Mouse (Mus musculus) mesoderm, embryonic 11.5 days (tissue): ENCODE measurements at regions not wholly inside any gene's neighbourhood (a gene's known extent, or its start where the extent isn't known, plus 50 kb on each side); places are given as distances from the start of the nearest gene placed in this dataset.

Source experiments
- DNase-seq: peaks from one replicate; pipeline ENCODE4 v3.0.0-alpha.2; 2012; ENCODE audit warnings: low read depth, low spot score

DNA sequence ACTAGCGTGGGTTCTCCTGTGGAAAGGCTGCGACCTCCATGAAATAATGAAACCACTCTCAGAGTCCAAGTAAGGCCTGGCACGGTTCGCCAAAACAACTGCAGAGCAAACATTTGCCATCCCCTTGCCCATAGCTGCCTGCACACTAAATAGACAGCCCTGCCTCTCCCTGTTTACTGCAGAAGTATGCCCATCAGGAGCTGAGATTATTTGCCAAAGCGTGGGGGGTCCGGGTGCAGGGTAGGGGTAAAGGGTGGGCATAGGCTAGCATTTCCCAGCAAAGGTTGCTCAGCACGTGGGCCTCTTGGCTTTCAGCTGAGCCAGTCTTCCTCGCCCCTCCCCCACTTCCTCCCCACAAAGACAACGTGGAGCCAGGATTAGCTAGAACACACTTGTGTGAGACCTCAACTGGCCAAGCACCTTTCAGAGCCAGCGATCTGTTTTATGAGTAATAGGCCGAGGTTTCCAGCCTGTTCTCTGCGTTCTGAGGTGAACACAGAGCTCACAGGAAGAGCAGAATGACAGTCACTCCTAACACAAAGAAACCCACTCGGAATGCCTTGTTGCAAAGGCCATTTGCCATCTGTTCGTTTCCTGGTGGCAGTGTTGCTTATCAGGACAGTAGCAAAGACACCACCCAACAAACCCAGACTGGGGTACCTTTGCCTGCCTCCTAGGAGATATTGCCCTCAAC is 55.6 kb upstream of the Cep85l start:
- DNase-seq = peak; percentile 30

DNA sequence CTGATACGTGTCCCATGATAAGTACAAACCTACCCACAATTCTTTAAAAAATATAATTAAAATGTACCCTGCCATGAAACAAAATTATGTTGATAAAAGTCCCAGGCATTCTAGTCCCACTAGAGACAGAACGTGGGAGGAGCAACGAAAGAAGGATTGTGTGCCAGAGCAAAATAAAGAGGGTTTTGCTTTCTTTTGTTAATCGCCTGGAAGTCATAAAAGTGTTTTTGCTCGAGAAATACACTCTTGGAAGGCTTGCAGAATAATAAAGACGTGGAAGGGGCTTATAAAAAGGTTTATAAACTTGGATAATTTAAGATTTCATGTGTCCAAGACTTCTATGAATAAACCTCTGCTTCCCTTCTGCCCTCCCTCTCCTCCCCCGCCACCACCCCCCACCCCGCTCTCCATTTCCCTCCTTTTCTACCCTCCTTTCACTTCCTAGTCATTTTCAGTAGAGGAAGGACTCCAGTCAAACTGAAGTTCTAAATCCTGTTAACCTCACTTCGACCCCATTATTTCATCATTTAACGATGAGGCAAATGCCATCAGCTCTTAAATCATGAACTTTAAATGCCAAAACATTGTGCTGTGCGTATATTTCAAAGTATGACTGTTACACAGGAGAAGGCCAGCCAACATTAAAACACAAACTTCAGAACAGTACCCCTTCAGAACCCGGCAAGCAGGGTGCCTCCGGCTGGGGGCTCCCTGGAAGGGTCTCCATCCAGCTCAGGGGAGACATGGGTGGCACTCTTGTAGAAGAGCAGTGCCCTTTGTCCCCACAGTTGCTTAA is 54.8 kb upstream of the Cep85l start:
- peak; percentile 60 for DNase-seq

DNA sequence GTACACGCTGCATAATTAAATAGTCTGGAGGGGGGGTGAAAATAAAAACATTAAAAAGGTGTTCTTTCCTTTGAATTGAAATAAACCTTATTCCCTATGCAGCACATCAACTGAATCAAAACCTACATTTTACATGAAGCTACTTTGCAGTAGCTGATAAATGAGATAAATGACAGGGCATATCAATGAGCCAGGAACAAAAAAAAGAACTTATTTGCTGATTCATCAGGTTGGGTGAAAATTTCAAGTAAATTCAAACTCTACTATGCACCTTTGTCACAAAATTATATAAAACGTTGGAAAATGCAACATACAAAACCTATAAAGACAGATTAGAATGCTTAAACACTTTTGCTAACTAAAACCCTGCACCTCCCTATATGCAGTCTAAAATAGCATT is 53.0 kb upstream of the Cep85l start:
- DNase-seq = no peak

DNA sequence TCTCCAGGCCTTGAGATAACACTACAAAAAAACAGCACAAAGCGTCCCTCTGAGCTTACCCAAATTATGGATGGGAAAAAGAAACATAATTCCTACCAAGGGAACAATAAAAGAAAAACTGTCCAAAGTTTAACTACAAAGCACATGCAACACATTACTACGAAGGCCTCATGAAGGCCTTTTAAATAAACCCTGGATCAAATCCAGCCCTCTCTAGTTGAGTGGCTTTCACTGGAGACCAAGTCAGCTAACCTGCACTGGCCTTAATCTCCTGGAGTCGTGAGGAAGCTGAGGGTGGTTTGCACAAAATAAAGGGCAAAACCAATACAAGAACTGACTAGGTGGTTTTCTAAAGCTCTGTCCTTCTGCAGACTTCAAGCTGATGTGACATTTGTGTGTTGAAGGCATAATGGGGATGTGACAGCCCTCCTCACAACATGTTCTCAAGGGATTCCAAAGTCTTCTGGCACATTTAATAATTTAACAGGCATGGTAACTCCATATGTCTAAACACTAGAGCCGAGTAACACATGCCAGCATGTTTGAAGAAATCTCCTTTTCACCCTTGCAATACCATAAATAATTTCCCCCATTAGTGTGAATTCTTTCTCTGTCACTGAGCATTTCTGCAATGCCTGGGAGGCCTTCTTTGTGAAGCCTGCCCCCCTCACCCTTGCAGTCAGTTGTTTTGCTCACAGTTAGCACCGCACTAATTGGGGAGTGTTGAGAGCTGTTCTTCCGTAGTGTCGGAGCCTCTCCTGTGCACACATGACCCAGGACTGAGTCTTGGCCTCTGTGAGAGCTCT is 50.0 kb upstream of the Cep85l start:
- peak; percentile 15 for DNase-seq
